Mouse (Mus musculus) adrenal gland, postnatal 4 days (tissue): ENCODE measurements around the gene C130079G13Rik. TPM values are rescaled to one million over a fixed set of nuclear protein-coding genes. Genes with fewer than 3 reads are reported as not detected.
"Not testable (repeated sequence)": the region's sequence is repeated elsewhere in the genome, so short reads cannot be mapped to it uniquely, and the experiment has no call there.

ENCODE experiments used
- DNase-seq, 2 experiments: peaks; one replicate each; pipeline ENCODE4 v3.0.0; 2021 to 2022; ENCODE audit warnings: low spot score in 2 of 2, mixed read lengths in 2 of 2
- long read RNA-seq, 2 experiments: library from polyadenylated mRNA; stranded (forward); transcript quantifications; one replicate each; pipeline ENCODE4 v2.0.0; 2021
- total RNA-seq, 2 experiments: library from RNA; stranded (reverse); gene quantifications; 2 replicates each; pipeline ENCODE4 v1.2.3; 2021

The C130079G13Rik gene
- total RNA-seq, result not detected
- long read RNA-seq, experiment 1, result 0 reads
- long read RNA-seq, experiment 2, result 0 reads

DNA sequence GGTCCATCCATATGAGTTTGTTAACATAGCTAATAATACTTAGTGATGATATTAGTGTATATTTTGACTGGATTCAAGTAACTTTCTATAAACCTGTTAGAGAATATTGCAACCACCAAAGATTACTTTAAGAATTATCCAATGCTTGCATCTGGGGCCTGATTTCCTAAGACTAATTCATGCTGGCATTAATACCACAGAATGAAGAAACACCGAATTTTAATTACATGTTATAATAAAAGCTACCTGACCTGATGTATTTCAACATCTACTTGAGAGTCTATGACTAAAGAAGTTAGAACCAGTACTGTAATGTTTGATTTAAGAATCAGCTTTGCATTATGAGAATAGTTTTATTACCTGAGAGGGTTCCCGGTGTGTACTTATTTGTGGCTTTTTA lies at the start of gene C130079G13Rik:
C130079G13Rik (plus strand) TSS at position 301 of the 400 bp plus-strand sequence.
- DNase-seq, result no peak

DNA sequence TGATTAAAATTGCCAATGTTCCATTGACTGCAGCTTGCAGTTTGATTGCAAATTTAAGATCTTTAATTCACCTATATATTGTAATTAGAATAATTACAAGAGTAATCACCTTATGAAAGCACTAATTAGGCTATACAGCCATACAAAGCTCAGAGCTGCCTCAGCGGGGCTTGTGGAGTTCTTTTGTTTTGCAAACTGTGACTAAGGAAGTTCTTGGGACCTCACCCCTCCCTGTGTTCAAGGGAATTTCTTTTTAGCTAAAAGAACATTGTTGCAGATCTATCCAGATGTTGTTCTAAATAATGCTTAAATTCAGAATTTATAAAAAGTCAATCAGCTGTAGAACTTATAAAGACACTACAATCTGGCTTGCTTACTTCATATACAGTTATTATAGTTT lies 47.4 kb upstream of the C130079G13Rik start:
- DNase-seq, result not testable (repeated sequence)

DNA sequence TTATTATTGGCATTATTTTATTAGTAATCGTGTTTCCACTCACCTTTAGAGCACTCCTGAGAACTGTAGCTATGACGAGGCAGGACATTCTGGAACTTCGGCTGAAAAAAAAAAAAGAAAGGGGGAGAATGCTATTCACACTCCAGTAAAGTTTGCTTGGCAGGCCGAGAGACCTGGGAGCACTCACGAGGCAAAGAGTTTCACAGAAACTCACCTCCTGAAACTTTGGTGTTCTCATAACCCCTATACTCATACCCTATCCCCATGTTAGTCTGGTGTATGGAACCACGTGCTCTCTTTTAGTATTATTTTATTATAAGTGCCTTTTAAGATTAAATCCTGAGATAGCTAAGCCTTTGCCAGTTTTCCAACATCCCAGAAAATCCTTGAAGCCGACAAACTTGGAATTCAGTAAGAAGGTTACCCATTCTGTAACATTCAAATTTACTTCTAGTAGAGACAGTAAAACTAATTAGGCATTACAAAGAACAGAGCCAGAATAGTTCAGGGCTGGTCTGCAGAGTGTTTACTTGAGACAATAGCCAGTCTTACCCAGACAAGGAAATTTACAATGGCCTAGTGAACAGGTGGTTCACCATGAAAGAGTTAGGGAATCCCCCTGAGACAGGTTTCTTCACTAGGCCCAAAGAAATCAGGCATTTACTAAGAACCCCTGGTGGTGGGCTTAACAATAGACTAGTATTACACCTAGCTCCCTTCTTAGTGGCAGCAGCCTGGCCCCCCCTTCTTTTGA lies 45.0 kb upstream of the C130079G13Rik start:
- DNase-seq, result not testable (repeated sequence)

DNA sequence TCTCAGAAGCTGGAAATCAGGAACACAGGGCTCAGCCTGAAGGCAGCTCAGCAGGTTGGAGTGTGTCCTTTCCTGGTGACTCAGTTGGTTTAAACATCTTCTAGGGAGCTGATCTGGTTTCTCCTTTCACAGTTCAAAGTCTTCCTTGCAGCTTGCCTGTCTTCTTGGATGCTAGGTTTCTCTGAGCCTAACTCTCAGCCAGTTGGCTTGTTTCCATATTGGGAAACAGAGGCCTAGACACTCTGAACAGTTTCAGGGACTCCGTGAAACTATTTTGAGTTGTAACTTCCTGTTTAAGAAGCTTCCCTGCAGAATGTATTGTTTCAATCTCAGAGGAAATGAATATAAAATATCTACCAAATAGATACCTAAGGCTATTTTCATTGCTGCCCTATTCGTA lies 31.7 kb upstream of the C130079G13Rik start:
- no peak for DNase-seq

DNA sequence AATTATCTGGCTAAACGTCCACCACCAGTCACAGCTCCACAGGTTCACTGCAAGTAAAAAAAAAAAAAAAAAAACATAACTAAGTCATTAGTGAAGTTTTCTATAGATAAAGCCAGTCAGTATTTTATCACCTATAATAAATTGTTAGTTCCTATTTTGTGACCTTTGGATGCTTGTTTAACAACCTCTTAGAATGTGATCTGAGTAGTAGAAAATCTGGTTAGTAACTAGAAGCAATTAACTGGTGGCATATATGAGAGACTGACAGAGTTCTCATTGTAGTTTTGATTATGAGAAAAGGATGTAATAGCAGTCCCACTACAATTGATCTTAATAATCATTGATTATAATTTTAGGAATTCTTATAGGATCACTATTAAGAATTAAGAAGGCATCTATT lies 9.6 kb downstream of the C130079G13Rik start:
- DNase-seq, result no peak

DNA sequence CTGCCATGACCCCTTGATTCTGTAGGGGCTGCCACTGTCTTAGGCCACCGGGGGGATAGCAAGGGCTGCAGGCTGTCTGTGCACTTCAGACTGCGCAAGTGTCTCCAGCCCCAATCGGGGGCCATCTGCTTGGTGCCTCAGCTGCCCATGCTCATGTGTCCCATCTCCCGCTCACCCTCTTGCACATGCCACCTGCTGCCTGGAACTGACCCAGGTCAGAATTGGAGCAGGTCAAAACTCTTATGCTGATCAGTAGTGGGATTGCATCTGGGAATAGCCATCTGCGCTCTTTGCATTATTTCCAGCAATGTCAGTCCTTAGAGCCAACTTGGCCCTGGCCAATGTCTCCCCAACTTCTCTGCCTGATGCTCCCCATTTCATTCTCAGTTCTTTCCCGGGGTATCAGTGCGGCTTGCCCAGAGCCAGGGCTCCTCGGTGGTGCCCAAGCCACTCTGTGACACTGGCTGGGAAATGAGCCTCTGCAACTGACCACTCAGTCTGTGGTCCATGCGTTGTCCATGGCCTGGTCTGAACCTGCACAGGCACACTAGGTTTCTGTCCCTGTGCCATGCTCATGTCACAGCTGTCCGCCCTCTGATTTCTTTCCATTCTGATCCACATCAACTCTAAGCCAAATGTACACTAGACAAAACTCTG lies 22.4 kb downstream of the C130079G13Rik start:
- DNase-seq, result no peak

DNA sequence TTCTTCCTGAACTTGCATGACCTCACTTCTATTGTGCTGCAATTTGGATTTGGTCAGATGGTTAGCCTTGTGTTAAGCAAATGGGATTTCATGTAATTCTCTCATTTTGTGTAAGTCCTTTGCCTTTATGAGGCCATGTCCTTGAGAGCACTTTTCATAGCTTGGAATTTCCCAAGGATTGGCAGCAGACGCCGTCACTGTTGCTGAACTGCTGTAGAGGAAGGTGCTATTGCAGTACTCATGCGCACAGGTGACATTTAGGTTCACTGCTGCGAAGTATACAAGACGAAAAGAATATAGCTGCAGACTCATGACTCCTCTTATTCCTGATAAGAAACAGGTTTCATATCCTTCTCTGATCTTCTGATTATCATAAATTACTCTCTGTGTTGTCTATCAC lies 45.9 kb downstream of the C130079G13Rik start:
- DNase-seq, result no peak

DNA sequence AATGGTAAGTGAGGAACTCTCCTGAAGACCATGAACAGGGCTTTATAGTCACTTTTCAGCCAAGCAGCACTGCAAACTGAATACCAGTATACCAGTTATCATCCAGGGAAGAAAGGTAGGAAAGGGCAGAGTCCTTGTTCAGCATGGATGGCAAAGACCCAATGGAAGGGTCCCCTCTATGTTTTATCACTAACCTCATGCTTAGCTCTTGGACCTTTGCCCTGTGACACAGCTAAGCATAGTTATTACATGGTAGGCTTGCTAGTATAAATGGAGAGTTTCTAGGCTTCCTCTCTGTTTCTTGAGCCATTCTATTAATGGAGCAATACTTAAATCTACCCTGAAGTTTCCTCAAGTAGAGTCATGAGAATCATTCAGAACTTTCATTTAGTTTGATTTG lies 49.6 kb downstream of the C130079G13Rik start:
- no peak for DNase-seq

Other genes with a start within 250 kb of the C130079G13Rik start
- not detected for gene Gm5538, start 195.4 kb upstream of the C130079G13Rik start, total RNA-seq
- gene Gm8298, start 64.2 kb upstream of the C130079G13Rik start, total RNA-seq, result not detected
- gene Aadacl2, start 81.5 kb downstream of the C130079G13Rik start, total RNA-seq, result not detected
- 10 to 100 TPM in 1 of 2 experiments, 1 to 10 TPM in 1; 5.9 to 27.2 TPM for gene Aadac, start 100.5 kb downstream of the C130079G13Rik start, total RNA-seq
- gene Sucnr1, start 156.7 kb downstream of the C130079G13Rik start, total RNA-seq, result 1 to 10 TPM in 1 of 2 experiments, under 1 TPM in 1; 0.65 to 1.9 TPM